In genomic region chr5:113972589-113973515, GRCm38 (mm10) we compare ENCODE assay signal across 8 mouse cellular contexts. TPM values are rescaled to one million over a fixed set of nuclear protein-coding genes. Genes with fewer than 3 reads are reported as not detected.
A peak's percentile ranks its signal among the peaks of the same experiment; 100 is the strongest.
DNase-seq lines count a peak whose midpoint lies in the region; ATAC-seq and TF ChIP-seq lines count a peak whose summit lies in the region.

No protein-coding gene starts in this region.

- H3K9ac ChIP-seq in lung, postnatal 0 days (replicated peaks; ENCODE audit: low read depth): no peak overlapping the region
- no peak overlapping the region for H3K9ac ChIP-seq in kidney, embryonic 15.5 days
- no peak overlapping the region for H3K9ac ChIP-seq in midbrain, embryonic 15.5 days

- ATAC-seq in lung, postnatal 0 days: peak; percentile 24; the same call in 1 of the 2 replicates
- ATAC-seq in kidney, embryonic 15.5 days (replicated peaks; ENCODE audit: low FRiP score): peak; percentile 57
- 0 out of 2 replicates have a peak, but pooled peaks have one; percentile 42 for ATAC-seq in midbrain, embryonic 15.5 days (replicated peaks)
- ATAC-seq in monocyte, adult 5-6 weeks (replicated peaks; ENCODE audit: insufficient number of reproducible peaks, low FRiP score, low TSS enrichment, poor library complexity, severe bottlenecking): no peak

- peaks cover 38% of the 10 kb centered on the region for H3K4me1 ChIP-seq in lung, postnatal 0 days (ENCODE audit: insufficient read depth, low read depth, low read length)
- H3K4me1 ChIP-seq in kidney, embryonic 15.5 days: peaks cover 76% of the 10 kb centered on the region
- peaks cover 35% of the 10 kb centered on the region for H3K4me1 ChIP-seq in midbrain, embryonic 15.5 days

- H3K4me2 ChIP-seq in lung, postnatal 0 days (replicated peaks; ENCODE audit: low read depth, low read length): peak overlapping the region; percentile 11; the same call in 1 of the 2 replicates
- peak overlapping the region; percentile 39 for H3K4me2 ChIP-seq in kidney, embryonic 15.5 days
- peak overlapping the region; percentile 24 for H3K4me2 ChIP-seq in midbrain, embryonic 15.5 days

- H3K27ac ChIP-seq in lung, postnatal 0 days (ENCODE audit: low read length): peak overlapping the region; percentile 75
- H3K27ac ChIP-seq in kidney, embryonic 15.5 days: peak overlapping the region; percentile 90
- H3K27ac ChIP-seq in midbrain, embryonic 15.5 days: peak overlapping the region; percentile 57

- no peaks in the 10 kb centered on the region for H3K9me3 ChIP-seq in lung, postnatal 0 days (ENCODE audit: low read length)
- no peaks in the 10 kb centered on the region for H3K9me3 ChIP-seq in kidney, embryonic 15.5 days (replicated peaks)
- no peaks in the 10 kb centered on the region for H3K9me3 ChIP-seq in midbrain, embryonic 15.5 days

- H3K4me3 ChIP-seq in lung, postnatal 0 days (ENCODE audit: low read depth, low read length): no peak overlapping the region
- 0 out of 2 replicates have a peak overlapping the region, but pooled peaks have one; percentile 2 for H3K4me3 ChIP-seq in kidney, embryonic 15.5 days (replicated peaks)
- H3K4me3 ChIP-seq in midbrain, embryonic 15.5 days: no peak overlapping the region

- 16% methylated on average over 18 of the region's 18 CpGs for WGBS in lung, postnatal 0 days
- WGBS in kidney, embryonic 15.5 days: 11% methylated on average over 18 of the region's 18 CpGs
- 19% methylated on average over 18 of the region's 18 CpGs for WGBS in midbrain, embryonic 15.5 days

- TF ChIP-seq CTCF in lung, postnatal 0 days (IDR thresholded peaks at IDR 0.05): no peak

- 0 out of 2 replicates have a peak, but pooled peaks cover 7% of the 10 kb centered on the region for H3K36me3 ChIP-seq in lung, postnatal 0 days (ENCODE audit: insufficient read depth, low read length)
- H3K36me3 ChIP-seq in kidney, embryonic 15.5 days: peaks cover 29% of the 10 kb centered on the region
- H3K36me3 ChIP-seq in midbrain, embryonic 15.5 days (replicated peaks): peaks cover 10% of the 10 kb centered on the region; the same call in 1 of the 2 replicates

- H3K27me3 ChIP-seq in lung, postnatal 0 days (replicated peaks; ENCODE audit: insufficient read depth, low read length): no peaks in the 10 kb centered on the region
- no peaks in the 10 kb centered on the region for H3K27me3 ChIP-seq in kidney, embryonic 15.5 days
- no peaks in the 10 kb centered on the region for H3K27me3 ChIP-seq in midbrain, embryonic 15.5 days (replicated peaks)

- DNase-seq in lung, postnatal 0 days (ENCODE audit: low spot score): peak; percentile 66
- no peak for DNase-seq in lung, postnatal 10 days
- peak; percentile 65 for DNase-seq in heart, adult 8-10 months (ENCODE audit: low spot score)
- no peak for DNase-seq in adrenal gland, postnatal 25 days
- no peak for DNase-seq in thymus, postnatal 4 days

- peak; percentile 49 for TF ChIP-seq EP300 in lung, postnatal 0 days (IDR thresholded peaks at IDR 0.05)

RNA-seq across cellular contexts. Expression of gene Ssh1, which starts 20.8 kb away (rescaled TPM):
- polyA plus RNA-seq in lung, postnatal 0 days (2015; fragmentation: Nextera tagmentation; extraction: Ambion mirVana): 13.2 and 14.3 TPM in 2 replicates
- total RNA-seq in heart, adult 8-10 months (2022): 10 to 100 TPM; 12.3 to 16.8 (median 13.4) TPM
- 14.7 and 18.3 TPM in 2 replicates for polyA plus RNA-seq in kidney, embryonic 15.5 days (2015; fragmentation: Nextera tagmentation; extraction: Ambion mirVana)
- 11.7 and 15.1 TPM in 2 replicates for polyA plus RNA-seq in midbrain, embryonic 15.5 days (2015; fragmentation: Nextera tagmentation; extraction: Ambion mirVana)
- total RNA-seq in adrenal gland, postnatal 25 days (2021): 18.9 and 22.7 TPM in 2 replicates
- 11.1 to 23.4 TPM (median 17.9 TPM) in 3 replicates for total RNA-seq in monocyte, adult 5-6 weeks (2017)

RNA-seq across cellular contexts. Expression of gene Dao, which starts 30.7 kb away (rescaled TPM):
- polyA plus RNA-seq in lung, postnatal 0 days (2015; fragmentation: Nextera tagmentation; extraction: Ambion mirVana): not detected in 2 replicates
- not detected for total RNA-seq in heart, adult 8-10 months (2022)
- 14.2 and 14.9 TPM in 2 replicates for polyA plus RNA-seq in kidney, embryonic 15.5 days (2015; fragmentation: Nextera tagmentation; extraction: Ambion mirVana)
- polyA plus RNA-seq in midbrain, embryonic 15.5 days (2015; fragmentation: Nextera tagmentation; extraction: Ambion mirVana): not detected in 2 replicates
- not detected in 2 replicates for total RNA-seq in adrenal gland, postnatal 25 days (2021)
- not detected in 3 replicates for total RNA-seq in monocyte, adult 5-6 weeks (2017)

Comparison
In these comparisons a context has a peak if more than half of its experiments do, and no peak if none do; other contexts are left out.
1. DNase-seq: peak in lung, postnatal 0 days (single experiment) and heart, adult 8-10 months (single experiment); none in lung, postnatal 10 days (single experiment), adrenal gland, postnatal 25 days (single experiment) and thymus, postnatal 4 days (single experiment).
2. Peak in every context shown above with its lines, with median percentiles within 50 percentile points of each other: H3K27ac ChIP-seq and H3K4me2 ChIP-seq.